Mouse (Mus musculus): ENCODE results near the gene Tmem117. TPM values are rescaled to one million over a fixed set of nuclear protein-coding genes. Genes with fewer than 3 reads are reported as not detected.
A peak's percentile ranks its signal among the peaks of the same experiment; 100 is the strongest.

Gene Tmem117
- polyA plus RNA-seq, 1 experiment from 2014 or later = 22.1 TPM

DNA sequence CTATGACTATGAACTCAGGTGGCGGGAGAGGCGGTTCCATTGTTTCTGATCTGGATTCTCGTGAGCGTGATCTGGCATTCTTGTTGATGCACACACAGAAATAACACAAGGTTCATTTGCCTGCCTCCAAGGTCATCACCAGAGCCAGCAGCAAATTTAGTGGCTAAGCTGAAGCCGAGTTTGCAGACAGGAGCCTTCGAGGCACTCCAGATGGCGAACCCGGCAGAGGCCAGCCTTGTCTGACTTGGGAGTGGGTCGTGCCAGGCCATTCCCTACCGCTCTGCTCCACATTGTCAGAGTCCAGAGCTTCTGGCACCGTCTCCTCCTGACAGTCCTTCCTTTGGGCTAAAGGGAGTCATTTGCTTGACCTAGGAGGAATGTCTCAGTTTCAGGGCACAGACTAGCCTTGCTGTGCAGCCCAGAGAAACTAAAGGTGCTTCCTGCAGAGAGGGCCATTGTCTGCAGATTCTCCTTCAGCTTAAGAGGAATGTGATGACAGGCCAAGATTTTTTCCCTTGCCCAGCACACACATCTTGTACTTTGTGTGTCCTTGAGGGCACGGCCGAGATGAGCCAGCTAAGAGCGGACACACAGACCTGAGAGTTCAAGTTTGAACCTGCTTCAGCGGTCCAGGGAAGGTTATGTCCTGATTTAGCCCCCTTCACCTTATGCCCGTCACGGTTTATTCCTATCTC lies 20.2 kb downstream of the Tmem117 start:
- ATAC-seq (ENCODE audit: low FRiP score) = no peak

DNA sequence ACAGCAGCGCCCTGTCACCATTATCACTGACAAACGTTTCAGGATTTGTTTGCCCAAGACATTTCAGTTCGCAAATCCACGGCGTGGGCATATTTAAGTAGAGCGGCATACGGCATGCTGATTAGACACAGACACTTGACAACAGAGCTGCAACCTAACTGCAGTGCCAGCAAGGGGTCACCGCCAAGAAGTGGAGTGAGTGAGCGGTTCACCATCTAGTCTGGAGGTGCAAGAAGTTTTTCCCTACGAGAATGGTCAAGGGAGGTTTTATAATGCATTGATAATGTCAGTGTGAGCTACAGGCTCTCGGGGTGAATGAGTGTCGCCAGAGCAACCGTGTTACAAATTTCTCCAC lies 20.7 kb downstream of the Tmem117 start:
- no peak overlapping the region for H3K27ac ChIP-seq (replicated peaks)
- H3K36me3 ChIP-seq = no peaks in the 10 kb centered on the region
- no peak overlapping the region for H3K4me3 ChIP-seq (replicated peaks)
- no peaks in the 10 kb centered on the region for H3K9me3 ChIP-seq (replicated peaks)
- H3K4me1 ChIP-seq = peaks cover 31% of the 10 kb centered on the region
- no peaks in the 10 kb centered on the region for H3K27me3 ChIP-seq (replicated peaks)
- WGBS = 31% methylated on average over 13 of the region's 13 CpGs
- no peak overlapping the region for H3K4me2 ChIP-seq
- no peak for ATAC-seq (ENCODE audit: low FRiP score)
- H3K9ac ChIP-seq (replicated peaks) = no peak overlapping the region

More for the DNA sequence above, 20.2 kb downstream of the Tmem117 start:
- H3K4me3 ChIP-seq (replicated peaks) = no peak overlapping the region
- no peak overlapping the region for H3K9ac ChIP-seq (replicated peaks)
- H3K4me2 ChIP-seq = no peak overlapping the region
- H3K27ac ChIP-seq (replicated peaks) = peak overlapping the region; percentile 51
- 50% methylated on average over 17 of the region's 17 CpGs for WGBS
- no peaks in the 10 kb centered on the region for H3K36me3 ChIP-seq
- H3K4me1 ChIP-seq = peaks cover 31% of the 10 kb centered on the region
- no peaks in the 10 kb centered on the region for H3K27me3 ChIP-seq (replicated peaks)
- no peaks in the 10 kb centered on the region for H3K9me3 ChIP-seq (replicated peaks)

DNA sequence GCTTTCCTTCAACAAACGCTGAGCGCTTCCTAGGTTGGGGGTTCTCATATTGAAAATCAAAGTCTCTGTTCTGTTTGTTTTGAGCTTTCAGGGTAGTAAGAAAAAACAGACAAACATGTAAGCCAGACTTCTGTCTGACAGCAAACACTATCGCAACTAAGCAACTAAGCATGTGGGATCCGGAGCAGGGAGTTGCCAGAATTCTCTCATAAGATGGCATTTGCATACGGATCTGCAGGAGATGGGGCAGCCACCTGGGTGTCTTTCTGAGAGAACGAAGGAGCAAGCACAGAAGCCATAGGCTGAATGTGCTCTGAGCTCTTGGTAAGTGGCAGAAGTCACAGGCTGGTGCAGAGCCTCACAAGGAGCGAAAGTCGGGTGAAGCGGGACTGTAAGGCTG lies 22.3 kb downstream of the Tmem117 start:
- Histone ChIP-seq H3K27ac (replicated peaks) (no peak overlapping the region), H3K4me2 (no peak overlapping the region), H3K27me3 (replicated peaks) (no peaks in the 10 kb centered on the region), H3K36me3 (no peaks in the 10 kb centered on the region), H3K4me3 (replicated peaks) (no peak overlapping the region), H3K9me3 (replicated peaks) (no peaks in the 10 kb centered on the region), H3K4me1 (peaks cover 28% of the 10 kb centered on the region), H3K9ac (replicated peaks) (no peak overlapping the region)
- ATAC-seq (ENCODE audit: low FRiP score) = no peak
- 70% methylated on average over 9 of the region's 9 CpGs for WGBS

DNA sequence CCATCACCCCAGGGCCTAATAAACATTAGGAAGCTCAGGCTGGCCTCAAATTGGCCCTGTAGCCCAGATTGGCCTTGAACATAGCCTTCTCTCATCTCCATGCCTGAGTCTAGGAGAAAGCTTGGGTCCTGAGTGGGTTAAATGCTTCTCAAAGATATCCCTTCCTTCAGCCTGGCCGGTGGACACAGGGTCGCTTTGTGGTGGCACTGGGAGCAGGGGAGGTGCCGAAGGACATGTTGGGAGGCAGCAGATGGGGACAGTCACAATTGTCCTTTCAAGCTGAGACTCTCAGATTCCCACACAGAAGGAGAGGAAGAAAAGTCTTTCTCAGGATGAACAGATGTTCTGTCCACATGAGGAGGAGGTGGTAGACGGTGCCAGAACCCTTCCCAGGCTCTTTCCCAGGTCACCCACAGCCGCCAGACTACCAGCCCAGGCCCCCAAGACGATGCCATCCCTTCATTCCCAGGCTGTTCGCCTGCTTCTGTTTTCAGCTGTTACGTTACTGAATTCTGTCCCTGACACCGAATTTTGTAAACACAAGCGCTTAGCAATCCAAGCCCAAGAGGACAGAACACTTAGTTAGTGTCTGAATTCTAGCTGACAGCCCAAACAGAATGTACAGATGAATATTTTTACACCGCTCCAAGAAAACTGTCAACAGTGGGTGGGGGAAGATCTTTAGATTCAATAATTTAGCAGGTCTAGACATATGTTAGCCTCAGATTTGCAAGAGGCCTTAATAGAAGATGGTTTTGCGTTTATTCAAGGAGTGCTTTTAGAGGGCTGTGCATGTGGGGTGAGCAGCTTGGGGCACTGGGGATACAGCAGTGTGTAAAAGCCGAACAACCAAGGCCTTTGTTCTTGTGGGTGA lies 23.2 kb downstream of the Tmem117 start:
- peaks cover 28% of the 10 kb centered on the region for H3K4me1 ChIP-seq
- H3K27me3 ChIP-seq (replicated peaks) = no peaks in the 10 kb centered on the region
- H3K9me3 ChIP-seq (replicated peaks) = no peaks in the 10 kb centered on the region
- 69% methylated on average over 13 of the region's 13 CpGs for WGBS
- no peak for ATAC-seq (ENCODE audit: low FRiP score)
- H3K9ac ChIP-seq (replicated peaks) = no peak overlapping the region
- H3K4me2 ChIP-seq = no peak overlapping the region
- no peak overlapping the region for H3K4me3 ChIP-seq (replicated peaks)
- H3K27ac ChIP-seq (replicated peaks) = no peak overlapping the region
- no peaks in the 10 kb centered on the region for H3K36me3 ChIP-seq

DNA sequence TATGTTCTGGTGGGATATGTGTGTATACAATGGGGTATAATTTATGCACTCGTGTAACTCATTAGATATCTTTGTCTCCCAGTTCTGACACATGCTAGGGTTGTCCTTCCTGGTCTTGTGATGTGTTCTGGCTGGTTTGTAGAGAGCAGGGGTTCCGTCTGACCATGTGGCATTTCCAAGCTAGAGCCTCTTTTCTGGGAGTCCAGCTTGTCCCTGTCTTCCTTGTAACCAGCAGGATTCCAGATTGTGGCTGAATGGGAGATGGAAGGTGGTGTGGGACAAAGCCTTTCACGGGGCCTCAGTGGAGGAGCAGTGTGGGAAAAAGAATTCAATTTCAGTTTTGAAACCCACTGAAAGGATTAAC lies 23.8 kb downstream of the Tmem117 start:
- Histone ChIP-seq H3K4me2 (no peak overlapping the region), H3K9me3 (replicated peaks) (no peaks in the 10 kb centered on the region), H3K9ac (replicated peaks) (no peak overlapping the region), H3K36me3 (no peaks in the 10 kb centered on the region), H3K4me1 (peaks cover 31% of the 10 kb centered on the region), H3K27ac (replicated peaks) (no peak overlapping the region), H3K4me3 (replicated peaks) (no peak overlapping the region), H3K27me3 (replicated peaks) (no peaks in the 10 kb centered on the region)
- 68% methylated on average over 3 of the region's 3 CpGs for WGBS
- ATAC-seq (ENCODE audit: low FRiP score) = no peak

DNA sequence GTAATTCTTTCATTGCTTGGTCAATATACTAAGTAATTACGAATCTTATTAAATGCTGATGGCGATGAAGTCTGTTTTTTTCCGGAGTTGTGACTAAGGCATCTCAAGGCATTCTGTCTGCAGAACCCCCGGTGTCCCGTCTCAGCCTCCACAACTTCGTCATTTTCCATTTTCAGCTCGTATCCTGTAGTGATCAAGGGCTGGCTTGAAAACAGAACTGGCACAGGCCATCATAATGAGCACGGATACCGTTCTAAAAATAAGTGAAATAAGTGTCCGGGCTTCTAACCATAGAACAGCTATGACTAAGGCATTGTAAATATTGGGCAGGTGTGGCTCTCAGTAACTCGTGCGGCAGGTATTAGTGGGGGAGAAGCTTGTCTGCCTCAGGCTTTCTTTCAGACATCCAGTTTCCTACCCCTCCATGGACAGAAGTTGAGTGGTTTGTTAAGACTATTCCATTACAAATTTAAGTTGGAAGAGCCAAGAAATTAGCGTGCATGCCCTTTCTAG lies 26.8 kb downstream of the Tmem117 start:
- no peaks in the 10 kb centered on the region for H3K9me3 ChIP-seq (replicated peaks)
- 89% methylated on average over 13 of the region's 13 CpGs for WGBS
- H3K9ac ChIP-seq (replicated peaks) = no peak overlapping the region
- no peaks in the 10 kb centered on the region for H3K27me3 ChIP-seq (replicated peaks)
- no peak for ATAC-seq (ENCODE audit: low FRiP score)
- H3K4me3 ChIP-seq (replicated peaks) = no peak overlapping the region
- no peak overlapping the region for H3K4me2 ChIP-seq
- H3K27ac ChIP-seq (replicated peaks) = no peak overlapping the region
- H3K4me1 ChIP-seq = peaks cover 21% of the 10 kb centered on the region
- no peaks in the 10 kb centered on the region for H3K36me3 ChIP-seq

DNA sequence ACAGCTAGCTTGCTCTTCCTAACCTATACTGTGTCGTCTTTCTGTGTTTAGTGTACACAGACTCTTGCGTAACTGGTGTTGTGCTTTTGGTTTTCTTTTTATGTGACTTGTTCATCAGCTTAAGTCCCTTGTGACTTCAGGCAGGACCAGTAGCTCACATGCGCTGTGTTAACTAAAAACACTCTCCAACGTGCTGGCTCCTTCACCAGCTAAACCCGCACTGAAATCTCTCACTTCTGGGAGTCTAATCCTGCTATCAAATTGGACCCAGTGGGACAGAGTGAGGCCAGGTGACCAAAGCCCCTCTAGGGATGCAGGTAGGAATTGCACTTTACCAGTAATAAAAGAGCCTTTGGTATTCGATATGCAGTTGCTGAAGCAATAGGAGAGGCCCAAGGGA lies 28.9 kb downstream of the Tmem117 start:
- Histone ChIP-seq H3K4me3 (replicated peaks) (no peak overlapping the region), H3K4me1 (peaks cover 25% of the 10 kb centered on the region), H3K4me2 (no peak overlapping the region), H3K9ac (replicated peaks) (no peak overlapping the region), H3K36me3 (no peaks in the 10 kb centered on the region), H3K9me3 (replicated peaks) (no peaks in the 10 kb centered on the region), H3K27me3 (replicated peaks) (no peaks in the 10 kb centered on the region), H3K27ac (replicated peaks) (no peak overlapping the region)
- no peak for ATAC-seq (ENCODE audit: low FRiP score)
- WGBS = 61% methylated on average over 6 of the region's 6 CpGs

DNA sequence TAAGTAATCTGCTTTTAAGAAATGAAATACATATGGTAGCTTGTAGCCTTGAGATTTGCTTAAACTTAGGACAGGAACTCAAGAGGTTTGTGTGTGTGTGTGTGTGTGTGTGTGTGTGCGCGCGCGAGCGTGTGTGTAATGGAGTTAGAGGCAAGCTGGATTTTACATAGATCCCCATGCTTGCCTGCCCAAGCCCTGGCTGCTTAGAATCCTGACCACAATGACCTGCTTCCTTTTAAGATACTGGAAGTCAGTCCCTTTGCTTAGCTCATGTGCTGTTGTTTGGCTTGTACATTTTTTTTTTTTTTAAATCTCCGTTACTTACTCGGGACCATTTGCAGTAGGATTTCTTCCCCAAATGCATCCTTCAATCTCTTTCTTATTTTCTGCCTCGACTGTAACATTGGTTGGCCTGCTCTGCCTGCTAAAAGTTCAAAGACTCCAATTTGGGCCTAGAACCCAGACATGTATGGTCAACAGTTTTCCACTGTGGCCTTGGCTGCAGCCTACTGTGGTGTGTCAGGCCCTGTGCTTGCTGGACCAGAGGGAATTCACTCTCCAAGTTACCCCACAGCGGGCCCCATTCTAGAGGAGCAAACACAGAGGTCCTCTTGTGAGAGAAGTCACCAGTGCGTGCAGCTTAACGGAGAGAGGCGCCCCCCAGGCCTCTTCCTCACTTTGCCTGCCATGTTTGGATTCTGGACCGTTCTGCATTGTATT lies 29.5 kb downstream of the Tmem117 start:
- Histone ChIP-seq H3K9me3 (replicated peaks) (no peaks in the 10 kb centered on the region), H3K36me3 (no peaks in the 10 kb centered on the region), H3K4me2 (no peak overlapping the region), H3K4me1 (peaks cover 31% of the 10 kb centered on the region), H3K4me3 (replicated peaks) (no peak overlapping the region), H3K9ac (replicated peaks) (no peak overlapping the region), H3K27me3 (replicated peaks) (no peaks in the 10 kb centered on the region), H3K27ac (replicated peaks) (peak overlapping the region; percentile 6; the same call in 1 of the 2 replicates)
- WGBS = 69% methylated on average over 13 of the region's 13 CpGs
- no peak for ATAC-seq (ENCODE audit: low FRiP score)

DNA sequence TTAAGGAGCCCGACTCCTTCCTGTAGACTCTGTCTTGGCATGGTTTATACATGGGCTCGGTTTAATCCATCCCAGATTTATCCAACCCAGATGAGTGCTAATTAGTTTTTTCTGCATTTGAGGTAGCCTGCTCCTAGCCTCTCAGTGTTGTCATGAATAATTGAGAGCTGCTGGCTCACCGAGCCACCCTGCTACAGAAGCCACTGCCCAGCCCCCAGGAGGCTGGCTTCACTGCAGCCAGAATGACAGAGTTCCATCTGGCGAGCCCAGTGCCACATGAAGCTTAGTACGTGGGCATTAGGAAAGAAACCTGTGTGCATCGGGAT lies 30.0 kb downstream of the Tmem117 start:
- no peaks in the 10 kb centered on the region for H3K27me3 ChIP-seq (replicated peaks)
- 0 out of 2 replicates have a peak, but pooled peaks have one; percentile 38 for ATAC-seq (ENCODE audit: low FRiP score)
- no peak overlapping the region for H3K9ac ChIP-seq (replicated peaks)
- 39% methylated on average over 6 of the region's 6 CpGs for WGBS
- no peaks in the 10 kb centered on the region for H3K9me3 ChIP-seq (replicated peaks)
- no peaks in the 10 kb centered on the region for H3K36me3 ChIP-seq
- H3K27ac ChIP-seq (replicated peaks) = peak overlapping the region; percentile 6; the same call in 1 of the 2 replicates
- peaks cover 29% of the 10 kb centered on the region for H3K4me1 ChIP-seq
- H3K4me2 ChIP-seq = no peak overlapping the region
- H3K4me3 ChIP-seq (replicated peaks) = no peak overlapping the region

DNA sequence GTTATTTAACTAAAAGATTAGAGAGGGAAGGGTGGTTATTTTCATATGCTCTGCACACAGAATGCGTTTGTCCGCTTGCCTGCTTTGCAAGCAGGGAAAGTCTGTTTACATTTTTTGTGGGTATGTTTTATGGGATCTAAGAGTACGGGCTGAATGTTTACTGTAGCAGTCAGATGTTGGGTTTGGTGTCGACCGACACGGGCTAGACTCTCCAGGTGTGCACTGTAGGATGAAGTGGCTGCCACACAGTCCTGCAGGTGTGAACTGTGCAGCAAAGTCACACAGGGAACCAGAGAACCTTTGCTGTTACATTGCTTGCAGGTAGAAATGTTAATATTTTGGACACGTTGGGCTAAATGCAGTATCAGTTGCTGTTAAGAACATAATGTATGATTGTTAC lies 31.9 kb downstream of the Tmem117 start:
- Histone ChIP-seq H3K9ac (replicated peaks) (no peak overlapping the region), H3K36me3 (no peaks in the 10 kb centered on the region)
- WGBS = 68% methylated on average over 7 of the region's 7 CpGs

DNA sequence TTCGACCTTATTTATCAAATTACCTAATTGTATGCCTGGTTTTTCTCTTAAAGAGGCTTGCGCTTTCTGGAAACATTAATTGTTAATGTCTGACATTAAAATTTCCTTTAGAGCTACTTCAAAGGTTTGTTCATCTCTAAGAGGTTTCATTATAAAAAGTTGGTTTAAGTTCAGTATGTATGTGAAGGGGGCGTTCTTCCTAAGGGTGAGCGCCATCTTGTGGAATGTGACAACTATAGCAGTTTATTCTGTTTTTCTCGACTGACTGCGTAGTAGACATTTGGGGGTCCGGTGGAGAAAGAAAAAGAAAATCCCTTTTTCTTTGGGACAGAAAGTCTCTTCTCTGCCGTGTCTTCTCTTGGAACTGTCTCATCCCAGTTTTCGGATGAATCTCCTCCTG lies 32.4 kb downstream of the Tmem117 start:
- Histone ChIP-seq H3K27me3 (replicated peaks) (no peaks in the 10 kb centered on the region), H3K27ac (replicated peaks) (no peak overlapping the region), H3K36me3 (no peaks in the 10 kb centered on the region), H3K4me3 (replicated peaks) (no peak overlapping the region), H3K9me3 (replicated peaks) (no peaks in the 10 kb centered on the region), H3K4me1 (peaks cover 29% of the 10 kb centered on the region), H3K9ac (replicated peaks) (no peak overlapping the region), H3K4me2 (no peak overlapping the region)
- no peak for ATAC-seq (ENCODE audit: low FRiP score)
- 20% methylated on average over 9 of the region's 9 CpGs for whole genome bisulfite sequencing

More for the DNA sequence above, 31.9 kb downstream of the Tmem117 start:
- no peaks in the 10 kb centered on the region for H3K9me3 ChIP-seq (replicated peaks)
- H3K27me3 ChIP-seq (replicated peaks) = no peaks in the 10 kb centered on the region
- H3K4me1 ChIP-seq = peaks cover 29% of the 10 kb centered on the region
- no peak overlapping the region for H3K4me3 ChIP-seq (replicated peaks)
- H3K4me2 ChIP-seq = no peak overlapping the region
- no peak for ATAC-seq (ENCODE audit: low FRiP score)
- no peak overlapping the region for H3K27ac ChIP-seq (replicated peaks)
